13 mouse cellular contexts compared by ENCODE assay signal in the genomic region with DNA sequence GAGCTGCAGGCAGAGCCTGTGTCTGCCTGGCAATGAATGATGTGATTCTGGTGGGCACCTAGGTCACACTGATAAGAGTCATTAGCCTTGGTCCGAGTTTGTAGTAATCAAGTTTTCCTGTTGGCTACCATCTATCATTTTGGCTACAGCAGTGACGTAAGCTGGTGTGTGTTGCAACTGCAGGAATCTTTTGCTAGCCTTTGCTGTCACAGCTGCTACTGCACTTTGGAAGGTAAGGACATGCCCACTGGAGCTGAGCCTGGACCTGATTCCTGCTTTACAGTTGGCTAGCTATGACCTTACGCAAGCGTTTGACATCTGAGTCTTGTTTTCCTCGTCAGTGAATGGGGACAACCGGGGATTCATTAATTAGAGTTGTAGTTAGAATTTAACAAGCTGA. TPM values are rescaled to one million over a fixed set of nuclear protein-coding genes. Genes with fewer than 3 reads are reported as not detected.
DNase-seq lines count a peak whose midpoint lies in the region; ATAC-seq and TF ChIP-seq lines count a peak whose summit lies in the region.
"Had no signal": no experiment of that assay in that cellular context is flagged by ENCODE, and none has a peak within 500 bp of the region (broad histone marks: within the 10 kb centered on the region; RNA-seq: fewer than 3 reads in every experiment).

No protein-coding gene starts in this region.

- no peak for TF ChIP-seq CTCF in Patski (IDR thresholded peaks at IDR 0.05)
- TF ChIP-seq CTCF in kidney, adult 2 months (conservative IDR thresholded peaks at IDR 0.05; ENCODE audit: insufficient read depth, insufficient read length, low read depth, low read length) = 0 out of 2 replicates have a peak, but pooled peaks have one; percentile 0

- H3K27ac ChIP-seq in kidney, adult 2 months (ENCODE audit: insufficient read depth, low read depth, low read length) = peak overlapping the region; percentile 80
- H3K27ac ChIP-seq in liver, embryonic 15.5 days (replicated peaks) = peak overlapping the region; percentile 64; the same call in 1 of the 2 replicates
- no peak overlapping the region for H3K27ac ChIP-seq in midbrain, embryonic 11.5 days (ENCODE audit: low read depth, low read length)
- H3K27ac ChIP-seq: hindbrain, embryonic 15.5 days; liver, embryonic 14.5 days had no signal

- POLR2A ChIA-PET in Patski (lab: Charles Lee) = interaction anchor here (1.2 to 2.0 kb wide), 3 partner anchors 8 to 24 kb away, joined by 3 to 5 read pairs (median 4); no protein-coding TSS in a partner anchor

- no peaks in the 10 kb centered on the region for H3K27me3 ChIP-seq in Patski
- H3K27me3 ChIP-seq in kidney, adult 2 months (replicated peaks; ENCODE audit: control insufficient read depth, insufficient read depth, low read length) = no peaks in the 10 kb centered on the region
- no peaks in the 10 kb centered on the region for H3K27me3 ChIP-seq in liver, embryonic 15.5 days
- no peaks in the 10 kb centered on the region for H3K27me3 ChIP-seq in midbrain, embryonic 11.5 days (ENCODE audit: control insufficient read depth, insufficient read depth, low read length)
- H3K27me3 ChIP-seq: CH12.LX; hindbrain, embryonic 15.5 days had no signal

- no peaks in the 10 kb centered on the region for H3K9me3 ChIP-seq in liver, embryonic 15.5 days (replicated peaks)
- no peaks in the 10 kb centered on the region for H3K9me3 ChIP-seq in midbrain, embryonic 11.5 days (ENCODE audit: control insufficient read depth, low read length)
- H3K9me3 ChIP-seq: hindbrain, embryonic 15.5 days had no signal

- H3K9ac ChIP-seq in liver, embryonic 15.5 days = no peak overlapping the region
- H3K9ac ChIP-seq in midbrain, embryonic 11.5 days (ENCODE audit: low read length) = no peak overlapping the region
- H3K9ac ChIP-seq: hindbrain, embryonic 15.5 days; liver, embryonic 14.5 days had no signal

- WGBS in kidney, adult 2 months = 24% methylated on average over 6 of the region's 6 CpGs
- WGBS in liver, embryonic 15.5 days (ENCODE audit: insufficient replicate concordance) = 53% methylated on average over 6 of the region's 6 CpGs
- 83% methylated on average over 6 of the region's 6 CpGs for WGBS in midbrain, embryonic 11.5 days

- H3K36me3 ChIP-seq in kidney, adult 2 months (ENCODE audit: control insufficient read depth, insufficient read depth, low read length) = no peaks in the 10 kb centered on the region
- no peaks in the 10 kb centered on the region for H3K36me3 ChIP-seq in liver, embryonic 15.5 days (replicated peaks)
- no peaks in the 10 kb centered on the region for H3K36me3 ChIP-seq in midbrain, embryonic 11.5 days (ENCODE audit: control insufficient read depth, insufficient read depth, low read length)
- H3K36me3 ChIP-seq: hindbrain, embryonic 15.5 days had no signal

- TF ChIP-seq POLR2A in kidney, adult 2 months (IDR thresholded peaks at IDR 0.05; ENCODE audit: low read depth, low read length) = no peak

- H3K4me1 ChIP-seq in kidney, adult 2 months (ENCODE audit: control insufficient read depth, insufficient read depth, low read length) = peaks cover 65% of the 10 kb centered on the region
- peaks cover 41% of the 10 kb centered on the region for H3K4me1 ChIP-seq in liver, embryonic 15.5 days (replicated peaks)
- peaks cover 11% of the 10 kb centered on the region for H3K4me1 ChIP-seq in midbrain, embryonic 11.5 days (ENCODE audit: control insufficient read depth, insufficient read depth, low read length)

- in situ Hi-C loops in Patski (cut with MboI; ENCODE audit: low pct_unique_long_range_greater_than_20kb) = no loop called here

- peak; percentile 66 for ATAC-seq in Patski
- ATAC-seq in liver, embryonic 15.5 days (ENCODE audit: insufficient read depth) = no peak; the same call in 1 of the 2 replicates
- ATAC-seq in midbrain, embryonic 11.5 days (ENCODE audit: low FRiP score) = no peak
- ATAC-seq: activated CD4-positive, CD25-positive, alpha-beta regulatory T cell, adult 4 months had no signal

- DNase-seq in heart, adult 18-20 months = peak; percentile 64 to 73
- no peak for DNase-seq in heart, postnatal 4 days
- DNase-seq in Patski (ENCODE audit: low read depth, low spot score) = peak; percentile 94
- DNase-seq in kidney, adult 2 months = peak; percentile 96
- DNase-seq in midbrain, embryonic 11.5 days (ENCODE audit: low spot score, missing footprints) = no peak
- DNase-seq in frontal cortex, postnatal 36 days (ENCODE audit: low spot score in 2 of 2) = no peak
- no peak for DNase-seq in natural killer cell, adult 2 months (ENCODE audit: low spot score in 2 of 2)
- DNase-seq: cerebellum, adult 8-10 months had no signal

- H3K4me3 ChIP-seq in kidney, adult 2 months (ENCODE audit: insufficient read depth, low read depth, low read length) = no peak overlapping the region
- no peak overlapping the region for H3K4me3 ChIP-seq in liver, embryonic 15.5 days (replicated peaks)
- no peak overlapping the region for H3K4me3 ChIP-seq in midbrain, embryonic 11.5 days (ENCODE audit: low read depth, low read length)
- H3K4me3 ChIP-seq: hindbrain, embryonic 15.5 days had no signal

- CTCF ChIA-PET in Patski (lab: Charles Lee) = interaction anchor here (1.0 kb wide), 1 partner anchor 9 kb away, joined by 3 read pairs; no protein-coding TSS in a partner anchor

- H3K4me2 ChIP-seq in liver, embryonic 15.5 days = no peak overlapping the region
- no peak overlapping the region for H3K4me2 ChIP-seq in midbrain, embryonic 11.5 days
- H3K4me2 ChIP-seq: hindbrain, embryonic 15.5 days had no signal

RNA-seq across cellular contexts. Expression of gene Cpt1a, which starts 11.1 kb away (rescaled TPM):
- total RNA-seq in heart, adult 18-20 months (2021) = 10 to 100 TPM; 39.2 to 54.4 TPM
- total RNA-seq in heart, postnatal 4 days (2021) = 100 to 1,000 TPM; 135 to 145 TPM
- polyA plus RNA-seq in Patski (2021) = 109 TPM
- polyA plus RNA-seq in kidney, adult 2 months (2012; rRNA removed) = 232 and 272 TPM in 2 replicates
- 5.8 and 6.8 TPM in 2 replicates for polyA plus RNA-seq in liver, embryonic 15.5 days (2015; fragmentation: Nextera tagmentation; extraction: Ambion mirVana)
- 8.7 and 11.0 TPM in 2 replicates for polyA plus RNA-seq in midbrain, embryonic 11.5 days (2014; fragmentation: Nextera tagmentation; extraction: Ambion mirVana)

RNA-seq across cellular contexts. Expression of gene Ighmbp2, which starts 50.4 kb away (rescaled TPM):
- total RNA-seq in heart, adult 18-20 months (2021) = 1 to 10 TPM; 2.6 to 3.3 TPM
- 1 to 10 TPM; 4.4 to 4.5 TPM for total RNA-seq in heart, postnatal 4 days (2021)
- 11.1 TPM for polyA plus RNA-seq in Patski (2021)
- 3.5 and 4.1 TPM in 2 replicates for polyA plus RNA-seq in kidney, adult 2 months (2012; rRNA removed)
- 2.4 and 2.5 TPM in 2 replicates for polyA plus RNA-seq in liver, embryonic 15.5 days (2015; fragmentation: Nextera tagmentation; extraction: Ambion mirVana)
- 5.1 and 6.8 TPM in 2 replicates for polyA plus RNA-seq in midbrain, embryonic 11.5 days (2014; fragmentation: Nextera tagmentation; extraction: Ambion mirVana)

RNA-seq across cellular contexts. Expression of gene Mrpl21, which starts 50.5 kb away (rescaled TPM):
- total RNA-seq in heart, adult 18-20 months (2021) = 10 to 100 TPM; 94.3 to 95.8 TPM
- 10 to 100 TPM; 69.4 to 71.9 TPM for total RNA-seq in heart, postnatal 4 days (2021)
- 105 TPM for polyA plus RNA-seq in Patski (2021)
- 61.4 and 75.0 TPM in 2 replicates for polyA plus RNA-seq in kidney, adult 2 months (2012; rRNA removed)
- 47.8 and 52.7 TPM in 2 replicates for polyA plus RNA-seq in liver, embryonic 15.5 days (2015; fragmentation: Nextera tagmentation; extraction: Ambion mirVana)
- 125 and 131 TPM in 2 replicates for polyA plus RNA-seq in midbrain, embryonic 11.5 days (2014; fragmentation: Nextera tagmentation; extraction: Ambion mirVana)

RNA-seq across cellular contexts. Expression of gene Tesmin, which starts 55.4 kb away (rescaled TPM):
- total RNA-seq in heart, adult 18-20 months (2021) = 1 to 10 TPM; 1.4 to 2.0 TPM
- total RNA-seq in heart, postnatal 4 days (2021) = 1 to 10 TPM; 2.8 to 3.4 TPM
- 0.64 TPM for polyA plus RNA-seq in Patski (2021)
- polyA plus RNA-seq in kidney, adult 2 months (2012; rRNA removed) = 0.24 and 0.25 TPM in 2 replicates
- polyA plus RNA-seq in liver, embryonic 15.5 days (2015; fragmentation: Nextera tagmentation; extraction: Ambion mirVana) = 0.26 and 0.39 TPM in 2 replicates
- polyA plus RNA-seq in midbrain, embryonic 11.5 days (2014; fragmentation: Nextera tagmentation; extraction: Ambion mirVana) = 0.17 and 0.23 TPM in 2 replicates
- polyA plus RNA-seq: activated CD4-positive, CD25-positive, alpha-beta regulatory T cell, adult 4 months had no signal

Comparison
In these comparisons a context has a peak if more than half of its experiments do, and no peak if none do; other contexts are left out.
1. DNase-seq: peak in heart, adult 18-20 months (2 of 2), Patski (single experiment) and kidney, adult 2 months (single experiment); none in heart, postnatal 4 days (single experiment), midbrain, embryonic 11.5 days (single experiment), frontal cortex, postnatal 36 days (0 of 2) and natural killer cell, adult 2 months (0 of 2).